Mouse (Mus musculus) liver (tissue): ENCODE measurements at regions not wholly inside any gene's neighbourhood (a gene's known extent, or its start where the extent isn't known, plus 50 kb on each side); places are given as distances from the start of the nearest gene placed in this dataset.

Experiments used
- DNase-seq: peaks from one replicate; pipeline ENCODE4 v3.0.0-alpha.2; 2020; ENCODE audit warnings: mixed read lengths

DNA sequence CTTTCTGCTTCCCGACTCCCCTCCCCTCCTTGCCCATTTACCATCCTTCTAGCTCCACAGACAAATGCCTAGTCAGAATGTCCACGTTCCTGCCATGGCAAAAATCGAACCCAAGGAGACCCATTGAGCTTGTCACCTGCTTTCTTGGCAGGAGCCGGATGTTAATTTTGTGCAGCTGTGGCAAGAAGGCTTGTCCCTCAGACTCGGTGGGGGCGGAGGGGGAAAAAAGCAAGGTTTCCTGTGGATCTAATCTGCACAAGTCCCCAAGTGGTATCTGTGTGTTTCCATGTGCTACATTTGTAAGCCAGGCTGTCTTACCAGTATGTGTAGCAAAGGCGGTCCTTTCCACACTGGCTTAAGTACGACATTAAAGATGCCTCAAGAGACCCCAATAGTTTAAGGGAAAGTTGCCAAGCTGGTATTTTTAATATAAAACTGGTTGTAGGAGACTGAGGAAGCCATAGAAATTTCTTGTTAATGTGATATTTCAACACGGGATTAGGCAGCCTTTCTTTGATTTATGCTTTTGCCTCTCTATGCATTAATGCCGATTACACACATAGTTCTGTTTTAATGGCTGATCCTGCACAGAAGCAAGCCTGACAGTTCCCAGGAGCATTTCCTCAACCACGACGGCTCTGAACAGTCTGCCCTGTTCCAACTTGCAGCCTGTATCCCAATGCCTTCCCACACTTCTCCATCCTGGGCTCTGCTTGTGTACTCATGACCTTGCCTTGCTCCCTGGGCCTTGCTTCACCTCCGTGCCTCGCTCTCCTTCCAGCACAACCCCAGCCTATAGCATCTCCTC lies 138.9 kb upstream of the Plxnc1 start:
- no peak for DNase-seq

DNA sequence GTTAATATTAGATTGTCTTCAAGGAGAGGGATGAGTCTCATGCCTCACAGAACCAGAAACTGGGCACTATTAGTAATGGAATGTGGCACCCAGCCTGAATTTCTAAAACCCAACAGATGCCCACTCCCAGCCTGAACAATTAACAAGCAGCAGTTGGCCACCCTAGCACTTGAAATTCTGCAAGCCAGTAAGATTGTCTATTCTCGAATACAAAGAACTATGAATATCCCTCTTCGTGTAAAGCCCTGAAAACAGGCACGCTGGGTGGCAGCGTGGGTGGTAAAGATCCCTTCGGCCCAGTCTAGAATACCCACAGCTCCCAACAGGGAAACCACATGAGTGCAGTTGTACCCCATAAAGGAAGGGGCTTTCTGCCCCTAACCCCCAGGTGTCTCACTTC lies 138.0 kb upstream of the Plxnc1 start:
- no peak for DNase-seq

DNA sequence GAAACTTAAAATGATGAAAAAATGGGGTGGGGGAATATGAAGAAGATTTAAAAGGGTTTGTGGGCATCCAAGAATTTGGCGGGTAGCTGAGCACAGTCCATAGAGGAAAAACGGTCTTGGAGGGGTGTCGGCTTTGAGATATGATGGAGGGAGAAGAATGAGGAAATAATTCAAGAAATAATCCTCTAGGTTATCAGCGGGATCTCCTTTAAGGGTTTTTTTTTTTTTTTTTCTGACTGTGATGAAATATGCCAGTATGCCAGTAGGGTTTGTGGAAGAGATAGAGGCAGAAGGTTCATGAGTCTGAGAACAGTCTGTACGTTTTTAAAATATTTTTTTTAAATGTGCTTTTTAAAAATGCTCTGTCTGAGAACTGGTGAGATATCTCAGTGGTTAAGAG lies 135.3 kb upstream of the Plxnc1 start:
- DNase-seq = no peak

DNA sequence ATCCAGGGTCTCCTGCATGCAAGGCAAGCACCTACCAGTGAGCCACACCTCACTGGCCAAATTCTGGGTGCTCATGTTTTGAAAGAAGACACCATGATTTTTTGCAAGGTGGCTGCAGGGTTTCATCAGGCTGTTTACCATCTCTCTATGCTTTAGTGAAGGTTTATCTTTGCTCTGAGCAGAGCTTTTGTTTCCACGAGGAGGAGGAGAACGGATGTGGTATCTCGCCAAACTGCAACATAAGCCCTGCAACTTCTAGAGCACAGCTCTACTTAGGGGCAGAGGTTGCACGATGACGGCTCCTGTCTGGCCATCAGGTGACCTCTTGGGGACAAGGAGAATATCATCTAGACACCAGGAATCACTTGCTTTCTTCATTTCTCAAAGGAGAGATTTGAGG lies 131.8 kb upstream of the Plxnc1 start:
- DNase-seq = no peak

DNA sequence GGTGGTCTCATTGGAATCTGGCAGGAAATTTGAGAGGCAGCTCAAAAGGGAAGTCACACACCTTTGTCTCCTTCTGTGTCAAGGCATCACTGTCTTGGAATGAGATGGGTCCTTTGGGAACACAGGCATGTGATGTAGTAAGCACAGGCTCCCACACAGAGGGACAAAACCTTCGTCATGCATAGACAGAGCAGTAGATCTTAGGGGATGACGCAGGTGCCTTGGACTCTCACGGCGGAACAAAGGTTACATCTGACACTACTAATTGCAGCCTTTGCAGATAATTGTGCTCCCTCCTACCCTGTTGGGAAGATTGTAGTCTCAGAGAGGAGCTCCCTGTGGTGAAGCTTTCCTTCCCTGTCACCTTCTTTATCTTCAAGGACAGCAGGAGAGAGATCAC lies 131.3 kb upstream of the Plxnc1 start:
- DNase-seq = no peak

DNA sequence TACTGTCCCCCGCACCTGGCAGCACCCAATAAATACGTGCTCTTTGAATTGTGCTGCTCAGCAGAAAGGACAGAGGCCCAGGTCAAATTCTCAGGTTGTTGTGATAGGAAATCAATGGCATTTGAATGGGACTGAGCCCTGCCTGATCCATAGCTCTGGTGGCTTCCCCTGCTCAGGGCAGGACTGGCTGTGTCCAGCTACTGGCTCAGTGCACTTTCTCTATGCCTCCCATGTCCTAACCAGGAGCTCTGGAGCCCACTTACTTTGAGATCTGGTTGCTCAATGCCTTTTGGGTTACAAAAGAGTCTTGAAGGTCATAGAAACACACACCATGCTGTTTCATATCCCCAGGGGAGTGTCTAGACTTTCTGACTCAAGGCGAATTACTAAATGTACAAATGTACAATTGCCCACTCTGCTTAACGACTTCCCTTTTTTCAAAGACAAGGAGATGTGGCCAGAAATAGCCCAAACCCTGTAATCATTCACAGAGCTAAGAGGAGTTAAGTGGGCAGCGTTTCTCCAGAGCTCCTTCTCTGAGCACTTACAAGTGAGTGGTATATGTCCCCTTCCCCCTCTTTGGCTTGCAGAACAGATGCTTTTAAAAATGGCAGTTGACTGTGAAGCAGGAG lies 130.4 kb upstream of the Plxnc1 start:
- no peak for DNase-seq

DNA sequence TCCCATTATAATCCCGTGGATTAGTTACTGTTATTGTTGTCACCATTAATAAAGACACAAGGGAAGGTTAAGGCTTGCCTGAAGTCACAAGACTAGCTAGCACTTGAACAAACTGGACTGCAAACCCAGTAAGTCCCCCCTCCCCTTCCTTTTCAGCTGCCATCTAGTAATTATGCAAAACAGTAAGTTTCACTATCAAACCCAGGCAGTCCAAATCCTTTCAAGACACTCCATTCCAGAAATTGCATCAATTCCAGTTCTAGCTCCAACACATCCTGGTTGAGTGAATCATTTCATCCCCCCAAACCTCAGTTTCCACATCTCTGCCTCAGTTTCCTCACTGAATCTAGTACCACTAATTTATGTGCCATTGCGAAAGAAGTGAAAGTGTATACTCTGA lies 129.7 kb upstream of the Plxnc1 start:
- no peak for DNase-seq

DNA sequence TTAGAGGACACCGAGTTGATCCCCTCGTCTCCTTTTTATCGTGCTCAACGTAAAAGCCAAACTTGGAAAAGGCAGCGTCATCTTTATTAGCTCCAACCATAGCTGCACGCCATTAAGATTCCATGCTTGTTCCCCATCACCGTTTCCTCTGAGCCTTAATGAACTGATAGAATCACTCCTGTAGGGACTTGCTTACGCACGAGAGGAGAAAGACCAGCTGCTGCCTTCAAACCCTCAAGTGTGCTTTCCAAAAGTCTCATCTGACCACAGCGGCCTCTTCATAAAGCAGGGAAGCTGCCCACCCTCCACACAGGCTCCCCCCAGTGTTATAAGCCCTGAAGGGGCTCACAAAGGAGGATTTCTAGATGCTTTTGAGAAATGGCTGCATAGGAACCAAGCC lies 123.3 kb upstream of the Plxnc1 start:
- no peak for DNase-seq

DNA sequence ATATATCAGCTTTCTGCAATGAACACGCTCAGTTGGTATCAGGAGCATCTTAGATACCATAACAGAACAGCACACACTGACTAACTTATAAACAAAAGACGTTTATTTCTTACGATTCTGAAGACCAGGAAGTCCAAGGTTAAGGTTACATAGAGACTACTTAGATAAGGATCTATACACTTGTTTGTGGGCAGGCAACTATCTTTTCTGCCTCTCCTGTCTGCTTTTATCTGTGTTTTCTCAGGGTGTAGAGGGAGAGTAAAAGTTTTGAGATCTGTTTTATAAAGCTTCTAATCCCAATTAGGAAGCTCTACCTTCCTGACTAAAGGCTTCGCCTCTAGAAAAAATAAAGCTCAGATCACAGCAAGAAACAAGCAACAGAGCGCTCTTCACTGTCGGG lies 122.1 kb upstream of the Plxnc1 start:
- no peak for DNase-seq

DNA sequence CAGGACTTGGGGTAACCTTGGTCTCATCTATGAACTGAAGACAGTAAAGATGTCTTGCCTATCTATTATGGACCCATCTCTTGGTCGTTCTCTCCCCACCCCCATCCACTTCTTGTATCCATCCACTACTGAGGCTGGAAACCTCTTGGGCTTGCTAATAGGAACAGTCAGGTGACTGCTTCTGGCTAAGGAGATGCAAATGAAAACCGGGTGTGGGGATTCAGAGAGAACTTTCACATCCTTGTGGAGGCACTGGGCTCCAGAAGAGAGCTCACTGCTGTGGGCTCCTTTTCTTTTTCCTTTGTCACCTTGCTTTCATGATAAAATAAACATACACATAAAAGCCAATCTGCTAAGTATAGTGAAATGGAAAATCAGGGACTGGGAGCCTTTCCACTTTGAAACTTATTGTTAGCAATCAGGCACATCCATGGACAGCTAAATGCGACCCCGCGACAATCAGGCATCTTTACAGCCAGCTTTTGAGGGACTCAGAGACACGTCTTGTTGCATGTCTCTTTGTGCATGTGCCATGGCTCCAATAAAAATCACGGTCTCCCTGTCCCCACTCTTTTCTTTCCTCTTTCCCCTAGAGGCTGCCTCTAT lies 115.0 kb upstream of the Plxnc1 start:
- DNase-seq = no peak

DNA sequence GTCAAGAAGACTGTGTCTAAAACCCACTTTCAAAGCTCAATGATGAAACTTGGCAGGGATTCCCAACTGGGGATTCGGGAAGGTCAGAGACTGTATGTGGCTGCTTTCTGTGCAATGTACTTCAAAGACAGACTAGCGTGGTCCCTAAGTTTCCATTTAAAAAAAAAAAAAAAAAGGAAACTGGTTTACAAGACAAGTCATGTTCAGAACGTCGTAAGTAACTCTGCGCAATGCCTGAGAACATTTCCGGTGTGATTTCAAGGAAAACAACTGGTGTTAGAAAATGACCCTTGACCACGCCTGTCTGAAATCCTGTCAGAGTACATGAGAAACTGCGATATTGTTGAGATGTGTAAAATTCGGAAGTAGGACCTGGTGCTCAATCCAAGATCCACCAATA lies 114.4 kb upstream of the Plxnc1 start:
- no peak for DNase-seq

DNA sequence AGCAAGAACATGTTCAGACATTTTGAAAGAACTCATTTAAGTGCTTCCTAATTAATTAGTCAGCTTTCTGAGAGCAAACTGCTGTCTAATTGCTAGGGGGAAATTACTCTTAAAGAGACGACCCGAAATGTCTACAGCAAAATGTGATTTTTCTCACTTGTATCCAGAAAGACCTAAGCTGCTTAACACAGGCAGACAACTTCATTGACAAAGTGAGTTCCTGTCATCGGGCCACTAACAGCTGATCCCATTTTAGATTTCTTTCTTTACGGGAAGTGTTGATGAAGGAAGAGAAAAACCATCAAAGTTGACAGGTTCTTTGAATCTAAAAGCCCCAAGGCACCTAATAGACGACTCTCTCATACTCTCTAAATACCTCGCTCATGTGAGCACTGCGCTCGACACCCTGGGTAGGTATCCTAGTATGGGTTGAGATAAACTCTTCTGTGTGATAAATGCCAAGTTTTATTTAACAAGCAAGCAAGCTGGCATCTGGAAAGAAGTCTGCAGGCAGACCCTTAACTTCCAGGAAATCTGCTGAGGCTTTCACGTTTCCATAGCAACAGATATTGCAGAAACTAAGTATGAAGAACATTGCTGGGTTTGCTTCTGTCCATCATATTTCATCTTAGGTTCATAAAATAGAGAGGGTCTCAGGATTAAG lies 112.5 kb upstream of the Plxnc1 start:
- no peak for DNase-seq

DNA sequence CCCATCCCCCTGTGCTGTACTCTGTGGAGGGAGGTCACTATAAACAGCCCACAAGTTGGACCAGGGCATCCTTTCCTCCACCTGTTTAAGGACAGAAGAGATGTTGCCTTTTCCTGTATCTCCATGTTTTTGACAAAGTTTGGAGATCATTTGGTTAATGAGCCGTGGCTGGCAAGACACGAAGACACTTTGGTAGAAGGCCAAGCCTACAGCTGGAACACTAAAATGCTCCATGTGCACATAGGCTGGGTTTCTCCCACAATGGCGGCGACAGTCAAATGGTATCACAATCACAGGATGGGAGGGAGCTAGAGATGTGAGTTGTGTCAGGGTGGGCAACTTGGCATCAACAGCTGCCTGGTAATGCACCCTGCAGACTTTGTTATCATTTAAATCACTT lies 111.9 kb upstream of the Plxnc1 start:
- no peak for DNase-seq

DNA sequence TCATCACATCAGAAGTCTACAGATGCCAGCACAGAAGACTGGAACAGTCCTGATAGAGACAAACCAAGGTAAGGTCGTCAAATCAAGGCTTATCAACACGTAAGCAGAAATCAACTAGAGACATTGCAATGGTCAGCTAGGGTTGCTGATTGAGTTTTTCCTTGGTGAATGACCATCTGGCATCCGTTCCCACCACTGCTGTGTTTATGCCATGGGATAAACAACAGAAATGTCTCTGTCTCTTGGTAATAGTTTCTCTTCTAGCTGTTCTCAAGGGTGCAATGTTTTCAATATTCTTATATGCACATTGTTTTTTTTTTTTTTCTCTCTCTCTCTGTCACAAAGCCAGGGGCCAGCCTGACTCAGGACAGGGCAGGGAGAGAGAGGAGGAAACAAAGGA lies 110.2 kb upstream of the Plxnc1 start:
- DNase-seq = no peak

DNA sequence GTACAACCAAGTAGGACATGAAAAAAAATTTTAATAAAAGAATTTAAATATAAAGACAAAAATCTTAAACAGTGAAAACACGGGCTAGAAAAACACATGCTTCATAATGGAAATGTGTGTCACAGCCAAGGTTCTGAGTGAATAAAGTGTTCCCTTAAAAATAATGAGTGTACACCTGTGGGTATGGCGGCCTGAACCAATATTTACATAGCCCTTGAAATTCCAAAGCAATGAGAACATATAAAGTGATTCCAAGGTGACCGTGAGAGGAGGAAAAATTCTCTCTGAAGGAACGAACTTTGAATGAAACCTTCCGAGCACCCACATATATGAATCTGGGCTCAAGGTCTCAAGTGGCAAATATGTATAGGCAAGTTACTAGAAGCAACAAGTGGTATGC lies 104.2 kb upstream of the Plxnc1 start:
- DNase-seq = no peak

DNA sequence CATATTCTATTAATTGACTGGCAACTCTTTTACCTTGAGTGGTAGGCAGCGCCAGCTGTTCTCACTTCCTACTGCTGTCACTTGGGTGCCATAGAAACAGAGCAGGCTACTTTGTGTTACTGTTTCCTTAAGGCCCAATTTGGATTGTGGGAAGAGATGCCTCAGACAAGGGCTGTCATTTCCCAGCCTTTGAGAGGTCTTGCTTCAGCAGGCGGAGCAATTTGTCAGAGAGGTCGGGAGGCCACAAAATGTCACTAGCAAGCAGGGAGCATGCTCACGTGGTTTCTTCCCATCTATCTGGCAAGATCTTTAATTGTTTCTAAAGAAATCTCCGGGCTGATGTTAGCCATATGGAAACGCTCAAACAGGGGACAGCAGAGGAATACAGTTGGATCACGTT lies 99.3 kb upstream of the Plxnc1 start:
- no peak for DNase-seq

DNA sequence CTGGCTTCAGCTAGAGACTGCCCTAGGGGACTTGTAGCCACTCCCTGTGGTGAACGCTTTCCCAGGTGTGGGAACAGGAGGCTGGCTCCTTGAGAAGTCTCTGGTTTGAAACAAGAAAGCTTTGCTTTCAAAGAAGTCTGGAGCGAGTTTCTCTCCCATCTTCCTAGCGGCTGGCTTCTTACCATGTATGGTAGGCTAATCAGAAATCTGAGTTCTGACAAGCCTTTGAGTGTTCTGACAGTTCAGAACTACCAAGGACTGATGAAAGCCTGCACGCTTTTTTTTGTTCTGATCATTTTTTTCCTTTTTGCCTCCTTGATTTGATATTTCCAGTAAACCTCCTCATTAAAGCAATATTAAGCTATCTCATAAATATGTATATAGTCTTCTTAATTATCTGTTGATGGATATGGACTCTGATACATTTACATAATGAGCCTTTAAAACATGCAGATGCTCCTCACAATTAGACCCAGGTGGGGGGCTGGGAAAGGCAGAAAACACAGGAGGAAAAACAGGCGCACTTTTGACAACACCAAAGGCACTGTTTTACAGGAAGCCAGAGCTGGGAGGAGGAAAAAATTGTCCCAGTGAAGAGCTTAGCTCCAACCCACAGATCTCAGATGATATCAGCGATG lies 95.7 kb upstream of the Plxnc1 start:
- no peak for DNase-seq

DNA sequence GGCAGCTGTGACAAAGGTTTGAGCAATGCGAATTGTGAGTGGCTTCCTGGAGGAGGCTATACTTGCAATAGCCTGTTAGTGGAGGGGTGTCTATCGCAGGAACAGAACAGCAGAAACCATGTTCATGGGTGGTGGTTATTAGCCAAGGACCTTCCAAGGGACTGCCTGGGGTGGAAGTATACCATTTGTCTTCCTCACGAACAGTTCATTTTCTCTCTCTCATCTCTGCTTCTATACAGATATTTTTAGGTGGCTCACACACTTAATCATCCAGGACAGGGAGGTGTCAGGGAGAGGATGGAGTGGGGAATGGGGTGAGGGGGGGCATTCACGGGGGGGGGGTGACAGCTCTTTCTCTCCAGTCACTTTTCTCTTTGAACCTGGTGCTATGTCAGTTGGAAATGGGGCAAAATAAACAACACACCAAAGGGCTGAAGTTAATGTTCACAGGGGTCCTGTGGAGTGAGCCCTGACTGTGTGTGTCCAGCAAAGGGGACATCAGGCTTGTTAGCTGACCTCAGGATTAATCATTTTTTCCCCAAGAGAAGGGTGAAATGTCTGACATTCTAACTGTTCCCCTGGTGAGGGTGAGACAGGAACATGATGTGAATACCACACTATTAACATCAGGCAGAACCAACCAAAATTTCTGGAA lies 91.5 kb upstream of the Plxnc1 start:
- DNase-seq = no peak

DNA sequence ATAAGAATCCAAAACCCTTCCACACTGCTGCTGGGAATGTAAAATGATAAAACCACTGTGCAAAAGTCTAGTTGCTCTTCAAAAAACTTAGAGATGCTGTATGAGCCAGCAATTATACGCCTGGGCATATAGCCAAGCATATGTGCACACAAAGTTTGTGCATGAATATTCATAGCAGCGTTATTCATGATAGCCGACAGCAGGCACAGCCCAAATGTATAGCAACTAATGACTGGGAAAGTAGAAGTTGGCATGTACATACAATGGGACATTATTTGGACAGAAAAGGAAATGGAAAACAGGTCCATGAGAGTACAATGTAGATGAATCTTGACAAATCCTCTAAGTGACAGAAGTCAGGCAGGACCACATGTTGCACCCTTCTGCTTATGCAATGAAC lies 90.7 kb upstream of the Plxnc1 start:
- no peak for DNase-seq

DNA sequence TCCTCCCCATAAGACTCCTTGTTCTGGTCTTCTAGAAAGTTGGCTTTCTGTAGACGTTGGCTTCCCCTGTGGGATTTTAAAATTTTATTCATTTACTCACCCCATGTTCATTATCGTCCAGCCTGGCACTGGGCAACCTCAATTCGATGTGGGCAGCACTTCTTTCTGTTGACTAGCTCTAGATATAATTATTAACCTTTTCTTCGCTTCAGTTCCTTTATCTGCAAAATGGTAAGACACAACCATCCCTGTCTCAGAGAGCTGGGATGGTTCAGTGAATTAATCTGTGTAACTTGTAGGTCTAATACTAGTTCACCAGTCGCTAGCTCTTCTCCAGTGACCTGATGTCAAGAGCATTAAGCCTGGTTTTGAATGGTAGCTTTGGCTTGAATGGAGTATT lies 89.9 kb upstream of the Plxnc1 start:
- DNase-seq = no peak

DNA sequence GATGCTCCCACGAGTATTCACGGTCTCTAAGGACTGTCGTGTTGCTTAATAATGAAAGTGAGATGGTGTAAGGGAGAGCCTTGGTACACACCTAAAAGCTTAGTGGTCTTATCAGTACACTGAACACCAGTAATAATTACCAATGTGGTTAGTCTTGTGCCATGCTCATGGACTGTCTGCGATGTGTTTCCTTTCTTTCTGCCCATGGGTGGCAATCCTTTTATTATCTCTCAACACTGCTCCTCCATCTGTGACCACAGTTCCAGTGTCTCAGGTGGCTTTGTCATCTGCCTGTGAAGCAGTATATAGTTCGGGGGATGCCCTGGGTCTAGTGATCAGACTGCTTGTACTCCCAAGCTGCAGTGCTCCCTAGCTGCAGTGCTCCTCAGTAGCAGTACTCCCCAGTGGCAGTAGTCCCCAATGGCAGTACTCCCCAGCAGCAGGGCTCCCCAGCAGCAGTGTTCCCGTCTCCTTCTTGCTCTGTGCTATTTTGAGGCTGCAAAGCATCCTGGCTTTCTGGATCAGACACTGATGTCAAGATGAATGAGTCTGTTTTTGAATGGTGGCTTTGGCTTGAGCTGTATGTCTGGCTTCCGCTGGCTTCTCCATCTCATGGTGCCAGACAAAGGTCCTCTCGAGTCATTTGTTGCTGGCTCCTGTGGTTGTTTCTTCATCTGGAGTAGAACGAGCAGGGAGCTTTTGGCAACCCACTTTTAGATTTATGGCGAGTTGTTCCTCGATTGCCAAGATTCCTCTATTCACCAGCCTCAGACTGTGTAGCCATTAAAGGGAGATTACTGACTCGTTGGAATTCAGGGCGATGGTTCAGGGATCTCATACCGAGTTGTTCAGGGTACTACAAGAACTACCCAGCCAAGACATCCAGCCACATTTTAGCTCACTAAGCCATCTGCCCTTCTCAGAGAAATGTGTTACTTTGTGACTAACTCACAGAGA lies 88.4 kb upstream of the Plxnc1 start:
- DNase-seq = no peak

DNA sequence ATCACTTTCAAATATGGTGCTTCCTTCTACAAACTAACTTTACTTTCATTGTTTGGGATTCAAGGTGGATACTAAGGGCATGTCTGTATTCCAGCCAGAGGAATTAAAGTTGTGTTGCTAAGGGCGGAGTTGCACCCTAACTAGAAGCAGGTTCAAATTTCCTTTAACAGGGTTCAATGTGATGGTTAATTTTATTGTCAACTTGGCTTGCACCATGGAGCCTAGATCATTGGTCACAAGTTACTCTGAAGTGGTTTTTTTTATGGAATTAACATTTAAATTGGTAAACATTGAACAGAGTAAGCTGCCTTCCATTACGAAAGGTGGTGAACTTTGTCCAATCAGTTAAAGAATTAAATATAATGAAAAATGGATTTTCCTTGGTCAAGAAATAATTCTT lies 86.7 kb upstream of the Plxnc1 start:
- DNase-seq = no peak
